Mouse (Mus musculus) neural tube, embryonic 12.5 days (tissue): Measurements from ENCODE around the gene Diras1. TPM values are rescaled to one million over a fixed set of nuclear protein-coding genes. Genes with fewer than 3 reads are reported as not detected.

Source experiments
- ATAC-seq: fragments of 200-750 bp; cut with Nextera tagmentation; 2 replicates; pipeline ENCODE4 v1.8.0; 2017; ENCODE audit warnings: low read depth, mild to moderate bottlenecking, moderate TSS enrichment, moderate library complexity; ENCODE audit not compliant: low FRiP score
- H3K27ac ChIP-seq: fragments of 300-500 bp; sonication (generic); 2 replicates; pipeline ENCODE4 v1.5.1; 2016
- H3K27me3 ChIP-seq: fragments of 300-500 bp; sonication (generic); replicated peaks from 2 replicates; pipeline ENCODE4 v1.6.1; 2016; ENCODE audit warnings: mild to moderate bottlenecking
- H3K36me3 ChIP-seq: fragments of 300-500 bp; sonication (generic); 2 replicates; pipeline ENCODE4 v1.6.1; 2016; ENCODE audit warnings: mild to moderate bottlenecking
- H3K4me1 ChIP-seq: fragments of 300-500 bp; sonication (generic); 2 replicates; pipeline ENCODE4 v1.6.1; 2016
- H3K4me2 ChIP-seq: fragments of 300-500 bp; sonication (generic); replicated peaks from 2 replicates; pipeline ENCODE4 v1.6.1; 2016; ENCODE audit warnings: mild to moderate bottlenecking
- H3K4me3 ChIP-seq: fragments of 300-500 bp; sonication (generic); 2 replicates; pipeline ENCODE4 v1.5.1; 2016
- H3K9ac ChIP-seq: fragments of 300-500 bp; sonication (generic); 2 replicates; pipeline ENCODE4 v1.6.1; 2016; ENCODE audit warnings: mild to moderate bottlenecking
- H3K9me3 ChIP-seq: fragments of 300-500 bp; sonication (generic); 2 replicates; pipeline ENCODE4 v1.6.1; 2016; ENCODE audit warnings: mild to moderate bottlenecking
- WGBS: fragments of 180-500 bp; shearing (Covaris S2); methylation state at CpG from one replicate; pipeline ENCODE4 v1.1.7; 2016; 5-methylcytosine and 5-hydroxymethylcytosine counted together
- polyA plus RNA-seq: library from polyadenylated mRNA; unstranded; fragments of >200 nt; fragmentation: Nextera tagmentation; extraction: Ambion mirVana; gene quantifications from 2 replicates; pipeline ENCODE4 v1.2.1, GENCODE M21; 2016

The Diras1 gene
- polyA plus RNA-seq, 1 experiment from 2014 or later, result 16.6 TPM

DNA sequence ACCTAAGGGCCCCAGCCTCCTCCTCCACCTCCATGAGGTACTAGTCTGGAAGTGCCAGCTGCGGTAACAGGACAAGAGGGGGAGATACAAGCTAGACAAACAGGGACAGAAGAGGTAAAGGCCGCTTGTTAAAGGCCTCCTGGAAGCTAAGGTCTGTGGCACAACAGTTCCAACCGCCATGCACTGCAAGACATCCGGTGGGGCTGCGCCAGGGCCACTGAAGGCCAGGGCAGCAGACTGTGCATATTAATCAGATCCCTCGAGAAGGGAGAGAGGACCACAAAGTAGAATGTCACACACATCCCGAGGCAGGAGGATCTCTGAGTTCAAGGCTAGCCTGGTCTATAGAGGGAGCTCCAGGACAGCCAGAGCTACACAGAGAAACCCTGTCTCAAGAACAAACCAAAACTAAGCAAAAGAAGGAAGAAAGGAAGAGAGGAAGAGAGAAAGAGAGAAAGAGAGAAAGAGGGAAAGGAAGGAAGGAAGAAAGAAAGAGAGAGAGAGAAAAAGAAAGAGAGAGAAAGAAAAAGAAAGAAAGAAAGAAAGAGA, 43.8 kb downstream of the Diras1 start:
- no peaks in the 10 kb centered on the region for H3K9me3 ChIP-seq
- WGBS, result 61% methylated on average over 7 of the region's 7 CpGs
- H3K4me1 ChIP-seq, result peaks cover 9% of the 10 kb centered on the region; the same call in 1 of the 2 replicates
- H3K27ac ChIP-seq, result no peak overlapping the region
- no peak overlapping the region for H3K9ac ChIP-seq
- H3K4me2 ChIP-seq, result no peak overlapping the region
- H3K4me3 ChIP-seq, result no peak overlapping the region
- ATAC-seq, result no peak
- H3K36me3 ChIP-seq, result no peaks in the 10 kb centered on the region
- H3K27me3 ChIP-seq, result peaks cover 25% of the 10 kb centered on the region

DNA sequence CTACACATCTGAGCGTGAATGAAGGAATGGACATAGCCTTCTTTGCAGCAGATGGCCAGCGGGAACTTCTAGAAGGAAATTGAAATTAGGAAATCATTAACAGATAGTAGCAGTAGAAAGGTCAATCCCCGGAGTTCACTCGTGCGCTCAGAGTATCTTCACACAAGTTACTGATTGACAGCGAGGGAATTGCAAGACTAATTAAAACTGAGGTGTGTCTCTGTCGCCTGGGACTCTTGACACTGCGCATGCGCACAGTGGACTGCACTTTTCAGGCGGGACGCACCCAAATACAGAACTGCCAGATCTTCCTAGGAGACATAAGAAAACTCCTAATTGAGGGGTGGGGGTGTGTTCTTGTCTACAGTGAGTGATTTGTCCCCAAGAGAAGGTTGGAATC, 50.0 kb downstream of the Diras1 start:
- WGBS, result 89% methylated on average over 11 of the region's 11 CpGs
- H3K4me3 ChIP-seq, result no peak overlapping the region
- ATAC-seq, result no peak
- H3K27me3 ChIP-seq, result no peaks in the 10 kb centered on the region
- peaks cover 5% of the 10 kb centered on the region; the same call in 1 of the 2 replicates for H3K9me3 ChIP-seq
- no peak overlapping the region for H3K9ac ChIP-seq
- no peaks in the 10 kb centered on the region for H3K36me3 ChIP-seq
- H3K4me2 ChIP-seq, result no peak overlapping the region
- H3K27ac ChIP-seq, result no peak overlapping the region
- peaks cover 7% of the 10 kb centered on the region; the same call in 1 of the 2 replicates for H3K4me1 ChIP-seq

DNA sequence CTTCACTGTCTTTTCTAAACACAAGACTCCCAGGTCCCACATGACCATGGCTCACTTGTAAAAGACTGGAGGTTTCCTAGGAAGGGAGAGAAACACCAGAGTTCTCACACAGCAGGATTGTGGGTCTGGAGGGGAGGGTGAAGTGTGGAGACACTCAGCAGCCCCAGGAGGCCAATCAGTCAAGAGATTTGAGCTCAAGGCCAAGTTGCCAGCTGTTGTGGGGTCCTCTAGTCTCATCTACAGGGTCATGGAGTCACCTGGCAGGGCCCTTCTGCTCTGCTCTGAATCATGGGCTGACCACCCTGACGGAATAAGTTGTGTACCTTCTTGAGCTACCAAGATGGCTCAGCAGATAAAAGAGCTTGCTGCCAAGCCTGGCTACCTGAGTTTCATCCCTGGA, 51.7 kb downstream of the Diras1 start:
- peaks cover 7% of the 10 kb centered on the region; the same call in 1 of the 2 replicates for H3K4me1 ChIP-seq
- H3K36me3 ChIP-seq, result no peaks in the 10 kb centered on the region
- H3K27ac ChIP-seq, result no peak overlapping the region
- H3K27me3 ChIP-seq, result no peaks in the 10 kb centered on the region
- WGBS, result 73% methylated on average over 1 of the region's 1 CpGs
- peaks cover 5% of the 10 kb centered on the region; the same call in 1 of the 2 replicates for H3K9me3 ChIP-seq
- no peak for ATAC-seq
- H3K4me3 ChIP-seq, result no peak overlapping the region
- no peak overlapping the region for H3K9ac ChIP-seq
- no peak overlapping the region for H3K4me2 ChIP-seq

DNA sequence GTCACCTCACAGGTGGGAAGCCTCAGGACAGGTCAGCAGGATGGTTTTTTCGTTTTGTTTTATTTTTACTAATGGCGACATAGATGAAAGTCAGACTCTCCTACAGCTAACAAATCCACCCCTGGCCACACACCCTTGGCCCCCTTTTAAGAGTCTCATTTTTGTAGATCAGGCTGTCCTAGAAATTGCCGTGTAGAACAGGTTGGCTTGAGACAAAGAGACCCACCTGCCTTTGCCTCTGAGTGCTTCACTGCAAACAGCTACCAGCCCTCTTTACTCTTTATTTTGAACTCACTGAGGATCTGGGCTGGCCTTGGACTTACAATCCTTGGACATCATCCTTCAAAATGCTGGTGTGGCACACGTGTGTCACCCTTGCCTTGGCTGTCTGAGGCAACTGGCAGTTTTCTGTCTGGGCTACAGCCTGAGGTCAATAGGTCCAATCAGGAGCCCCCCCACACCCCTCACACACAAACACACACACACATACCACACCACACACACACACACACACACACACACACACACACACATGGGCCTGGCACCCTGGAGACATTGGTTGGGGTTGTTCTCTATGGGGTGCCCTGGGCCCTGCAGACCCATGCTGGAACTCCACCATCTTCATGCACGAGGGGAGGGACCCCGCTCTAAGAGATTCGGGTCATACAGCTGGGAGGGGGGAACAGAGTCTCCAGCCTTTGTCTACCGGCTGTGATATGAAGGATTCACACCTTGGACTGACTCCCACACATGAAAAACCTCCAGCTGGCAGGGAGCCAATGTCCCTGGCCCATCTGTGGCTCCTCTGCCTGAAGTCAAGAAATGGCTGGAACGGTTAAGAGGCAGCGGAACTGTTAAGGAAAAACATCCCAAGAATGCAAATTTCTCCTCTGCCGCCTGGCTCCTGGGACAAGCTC, 53.1 kb downstream of the Diras1 start:
- WGBS, result 55% methylated on average over 11 of the region's 11 CpGs
- no peak overlapping the region for H3K4me3 ChIP-seq
- H3K9me3 ChIP-seq, result peaks cover 5% of the 10 kb centered on the region; the same call in 1 of the 2 replicates
- H3K4me1 ChIP-seq, result peaks cover 10% of the 10 kb centered on the region; the same call in 1 of the 2 replicates
- no peaks in the 10 kb centered on the region for H3K36me3 ChIP-seq
- H3K4me2 ChIP-seq, result no peak overlapping the region
- H3K27ac ChIP-seq, result no peak overlapping the region
- no peak for ATAC-seq
- H3K27me3 ChIP-seq, result no peaks in the 10 kb centered on the region
- no peak overlapping the region for H3K9ac ChIP-seq

DNA sequence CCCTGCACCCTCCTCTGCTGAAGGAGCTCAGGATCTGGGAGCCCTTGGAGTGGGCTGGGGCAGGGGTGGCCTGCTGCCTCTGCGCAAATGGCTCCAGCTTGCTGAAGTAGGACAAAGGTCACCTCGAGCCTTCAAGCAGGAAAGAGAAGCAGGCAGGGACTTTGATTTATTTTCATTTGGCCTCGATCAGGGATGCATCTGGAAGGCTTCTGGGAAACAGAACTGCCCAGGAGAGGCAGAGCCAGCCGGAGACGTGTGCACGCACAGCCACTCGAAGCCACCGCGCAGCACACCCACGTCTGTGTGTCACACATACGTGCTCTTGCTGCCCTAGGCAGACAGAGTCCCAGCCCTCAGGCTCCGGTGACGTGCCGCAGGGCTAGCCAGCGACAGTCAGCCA, 53.9 kb downstream of the Diras1 start:
- H3K36me3 ChIP-seq, result no peaks in the 10 kb centered on the region
- 78% methylated on average over 15 of the region's 15 CpGs for WGBS
- no peak overlapping the region for H3K4me3 ChIP-seq
- no peak overlapping the region for H3K4me2 ChIP-seq
- no peak overlapping the region for H3K27ac ChIP-seq
- H3K9ac ChIP-seq, result no peak overlapping the region
- H3K9me3 ChIP-seq, result peaks cover 5% of the 10 kb centered on the region; the same call in 1 of the 2 replicates
- peaks cover 13% of the 10 kb centered on the region; the same call in 1 of the 2 replicates for H3K4me1 ChIP-seq
- ATAC-seq, result no peak
- H3K27me3 ChIP-seq, result no peaks in the 10 kb centered on the region

DNA sequence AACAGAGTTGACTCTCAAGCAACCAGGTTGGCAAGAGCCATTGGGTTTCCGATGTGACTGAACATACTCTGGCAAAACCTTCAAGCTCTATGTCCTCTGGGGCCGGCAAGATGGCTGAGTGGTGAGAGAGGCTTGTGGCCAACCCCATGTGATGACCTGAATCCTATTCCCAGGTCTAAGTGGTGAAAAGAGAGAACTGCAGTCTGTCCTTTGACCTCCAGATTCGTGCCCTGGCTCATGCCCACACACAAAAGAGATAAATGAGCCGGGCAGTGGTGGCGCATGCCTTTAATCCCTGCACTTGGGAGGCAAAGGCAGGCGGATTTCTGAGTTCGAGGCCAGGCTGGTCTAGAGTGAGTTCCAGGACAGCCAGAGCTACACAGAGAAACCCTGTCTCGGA, 55.3 kb downstream of the Diras1 start:
- no peaks in the 10 kb centered on the region for H3K36me3 ChIP-seq

More for the DNA sequence above, 55.3 kb downstream of the Diras1 start:
- ATAC-seq, result no peak
- Histone ChIP-seq H3K4me2 (no peak overlapping the region), H3K4me1 (peaks cover 13% of the 10 kb centered on the region; the same call in 1 of the 2 replicates), H3K27me3 (no peaks in the 10 kb centered on the region), H3K9me3 (peaks cover 5% of the 10 kb centered on the region; the same call in 1 of the 2 replicates), H3K4me3 (no peak overlapping the region), H3K27ac (no peak overlapping the region), H3K9ac (no peak overlapping the region)
- WGBS, result 85% methylated on average over 8 of the region's 8 CpGs

Other genes starting within 250 kb of the Diras1 start
- gene Sf3a2, start 227.5 kb downstream of the Diras1 start, polyA plus RNA-seq, result 66.8 and 72.4 TPM in 2 replicates
- 155 TPM in 2 replicates for gene Plekhj1, start 227.0 kb downstream of the Diras1 start, polyA plus RNA-seq
- gene Amh, start 220.4 kb downstream of the Diras1 start, polyA plus RNA-seq, result not detected in 2 replicates
- 1.4 and 1.6 TPM in 2 replicates for gene Jsrp1, start 212.2 kb downstream of the Diras1 start, polyA plus RNA-seq
- 1,342 and 1,429 TPM in 2 replicates for gene Oaz1, start 199.0 kb downstream of the Diras1 start, polyA plus RNA-seq
- 0.65 and 1.3 TPM in 2 replicates for gene Lingo3, start 181.6 kb downstream of the Diras1 start, polyA plus RNA-seq
- gene Lsm7, start 170.5 kb downstream of the Diras1 start, polyA plus RNA-seq, result 265 and 274 TPM in 2 replicates
- 51.2 and 51.3 TPM in 2 replicates for gene Sppl2b, start 170.4 kb downstream of the Diras1 start, polyA plus RNA-seq
- gene Tmprss9, start 153.8 kb downstream of the Diras1 start, polyA plus RNA-seq, result 0.06 and 0.10 TPM in 2 replicates
- 282 and 323 TPM in 2 replicates for gene Timm13, start 124.7 kb downstream of the Diras1 start, polyA plus RNA-seq
- gene Lmnb2, start 107.4 kb downstream of the Diras1 start, polyA plus RNA-seq, result 57.1 and 61.3 TPM in 2 replicates
- gene Gadd45b, start 95.6 kb downstream of the Diras1 start, polyA plus RNA-seq, result 7.9 and 8.0 TPM in 2 replicates
- 11.2 and 14.0 TPM in 2 replicates for gene Gng7, start 10.7 kb downstream of the Diras1 start, polyA plus RNA-seq
- gene Slc39a3, start 11.8 kb upstream of the Diras1 start, polyA plus RNA-seq, result 33.9 and 40.2 TPM in 2 replicates
- 272 and 275 TPM in 2 replicates for gene Sgta, start 34.5 kb upstream of the Diras1 start, polyA plus RNA-seq
- 60.2 and 63.3 TPM in 2 replicates for gene Thop1, start 44.4 kb upstream of the Diras1 start, polyA plus RNA-seq
- 0.08 and 0.51 TPM in 2 replicates for gene Creb3l3, start 73.2 kb upstream of the Diras1 start, polyA plus RNA-seq
- gene Map2k2, start 80.3 kb upstream of the Diras1 start, polyA plus RNA-seq, result 230 and 232 TPM in 2 replicates
- gene Zbtb7a, start 109.6 kb upstream of the Diras1 start, polyA plus RNA-seq, result 15.6 and 17.5 TPM in 2 replicates
- gene Pias4, start 142.3 kb upstream of the Diras1 start, polyA plus RNA-seq, result 67.6 and 70.6 TPM in 2 replicates
- 515 and 520 TPM in 2 replicates for gene Eef2, start 151.0 kb upstream of the Diras1 start, polyA plus RNA-seq
- 87.7 and 88.4 TPM in 2 replicates for gene Dapk3, start 157.3 kb upstream of the Diras1 start, polyA plus RNA-seq
- gene 4930442H23Rik, start 158.2 kb upstream of the Diras1 start, polyA plus RNA-seq, result not detected in 2 replicates
- 0.14 TPM in 1 of 2 replicates, not detected in the other for gene Nmrk2, start 176.4 kb upstream of the Diras1 start, polyA plus RNA-seq
- gene Atcay, start 205.2 kb upstream of the Diras1 start, polyA plus RNA-seq, result 34.0 and 43.6 TPM in 2 replicates
- 16.0 and 18.2 TPM in 2 replicates for gene Zfr2, start 207.5 kb upstream of the Diras1 start, polyA plus RNA-seq
- gene Matk, start 227.3 kb upstream of the Diras1 start, polyA plus RNA-seq, result 5.1 and 6.2 TPM in 2 replicates
- gene Mrpl54, start 241.3 kb upstream of the Diras1 start, polyA plus RNA-seq, result 157 and 176 TPM in 2 replicates
- 35.9 and 36.4 TPM in 2 replicates for gene Apba3, start 241.3 kb upstream of the Diras1 start, polyA plus RNA-seq